Mouse (Mus musculus) retina, adult 2 months (tissue): ENCODE data around the gene Gsk3a.

Source experiments
- DNase-seq: peaks from one replicate; pipeline ENCODE4 v3.0.0-alpha.2; 2012; ENCODE audit warnings: low read depth, low spot score

Gene Gsk3a

GRCm38 (mm10) chr7:25222275-25222967, 15.2 kb downstream of the Gsk3a start:
- DNase-seq = no peak

GRCm38 (mm10) chr7:25221102-25221883, 16.4 kb downstream of the Gsk3a start, which contains the start of gene Zfp526:
Zfp526 (plus strand) TSS chr7:25221425.
- DNase-seq = peak; percentile 88

- DNase-seq = no peak
Measured at GRCm38 (mm10) chr7:25220457-25221101, 17.1 kb downstream of the Gsk3a start, which contains the start of gene Dedd2. Dedd2 (minus strand) TSS chr7:25220615.

- DNase-seq = peak; percentile 94
Measured at GRCm38 (mm10) chr7:25219756-25220456, 17.7 kb downstream of the Gsk3a start.

DNA sequence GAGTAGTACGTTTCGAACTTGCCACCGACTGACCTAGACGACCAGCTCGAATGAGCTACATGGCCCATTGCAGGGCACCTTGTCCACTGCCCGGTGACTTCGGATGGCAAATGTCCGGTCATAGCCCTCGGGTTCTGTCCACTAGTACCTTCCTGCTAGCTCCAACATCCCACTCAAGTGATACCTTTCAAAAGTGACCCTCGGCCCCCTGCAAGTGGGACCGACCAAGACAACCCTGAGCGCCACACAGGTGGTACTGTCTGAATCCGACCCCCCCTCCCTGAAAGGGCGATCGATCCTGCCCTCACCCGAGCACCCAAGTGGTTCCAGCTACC, 18.3 kb downstream of the Gsk3a start:
- DNase-seq = peak; percentile 45

DNA sequence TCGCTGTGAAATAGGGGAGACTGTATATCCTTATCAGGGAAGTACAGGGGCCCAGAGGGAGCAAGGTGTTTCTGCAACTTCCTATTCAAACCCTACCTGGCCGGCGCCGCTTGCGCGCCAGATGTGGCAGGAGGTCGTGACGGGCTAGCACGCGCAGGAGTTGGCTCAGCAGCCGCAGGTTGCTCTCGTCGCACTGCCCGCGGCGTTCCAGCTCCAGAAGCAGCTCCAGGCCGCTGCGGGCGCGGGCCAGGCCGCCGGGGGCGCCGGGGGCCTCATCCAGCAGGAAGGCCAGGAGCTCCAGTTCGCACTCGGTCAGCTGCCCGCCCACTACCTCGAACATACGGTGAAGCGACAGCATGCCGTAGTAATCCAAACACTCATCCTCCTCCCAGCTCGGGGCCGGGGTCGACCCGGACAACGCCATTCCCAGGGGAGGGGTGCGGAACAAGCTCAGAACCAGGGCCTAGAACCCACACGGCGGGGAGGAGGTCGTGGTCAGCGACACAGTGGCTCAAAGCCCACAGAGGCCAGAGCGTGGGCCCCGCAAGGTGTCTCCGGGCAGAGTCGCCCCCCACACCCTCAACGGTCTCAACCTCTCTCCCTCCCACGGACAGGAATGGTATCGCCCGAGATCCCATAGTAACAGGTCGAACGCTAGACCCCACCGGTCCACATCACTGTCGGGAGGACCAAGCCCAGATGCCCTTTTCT, 18.8 kb downstream of the Gsk3a start:
- no peak for DNase-seq

GRCm38 (mm10) chr7:25217653-25218395, 19.8 kb downstream of the Gsk3a start:
- no peak for DNase-seq

GRCm38 (mm10) chr7:25214172-25214571, 23.5 kb downstream of the Gsk3a start:
- no peak for DNase-seq

GRCm38 (mm10) chr7:25213099-25213498, 24.6 kb downstream of the Gsk3a start:
- DNase-seq = no peak

DNA sequence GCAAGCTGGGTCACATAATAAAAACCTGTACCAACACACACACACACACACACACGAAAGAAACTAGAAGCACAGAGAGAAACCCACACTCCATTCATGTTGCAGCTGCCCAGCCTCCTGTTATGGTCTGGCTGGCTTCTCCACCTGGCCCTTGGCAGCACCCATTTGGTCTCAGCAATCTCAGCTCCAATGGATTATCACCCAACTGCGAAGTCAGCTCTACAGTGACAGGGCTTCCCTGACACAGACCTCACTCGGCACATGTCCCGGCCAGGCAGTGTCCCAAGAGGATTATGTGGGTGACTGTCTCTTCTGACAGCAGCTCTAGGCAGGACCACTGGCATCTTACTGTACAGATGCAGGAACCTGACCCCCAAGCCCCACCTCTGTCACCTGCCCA, 27.2 kb downstream of the Gsk3a start:
- DNase-seq = no peak

DNA sequence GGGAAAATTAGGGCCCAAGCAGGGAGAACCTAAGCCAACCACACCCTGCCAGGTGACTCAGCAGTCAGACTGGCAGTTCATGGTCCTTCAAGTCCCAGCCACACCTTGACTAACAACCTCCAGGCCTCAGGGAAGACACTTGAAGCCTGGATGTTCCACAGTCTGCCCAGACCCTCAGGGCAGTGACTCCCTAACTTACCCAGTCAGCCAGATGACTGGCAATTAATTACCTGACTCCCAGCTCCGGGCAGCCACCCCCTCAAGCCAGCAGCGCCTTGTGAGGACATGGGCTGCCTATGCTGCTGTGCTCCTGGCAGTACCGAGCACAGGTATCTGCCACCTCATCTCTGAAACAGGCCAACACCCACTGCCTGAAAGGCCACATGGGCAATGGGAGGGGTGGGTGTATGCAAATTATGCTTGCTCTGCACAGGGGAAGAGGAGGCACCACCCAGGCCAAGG, 28.5 kb downstream of the Gsk3a start:
- DNase-seq = no peak

DNA sequence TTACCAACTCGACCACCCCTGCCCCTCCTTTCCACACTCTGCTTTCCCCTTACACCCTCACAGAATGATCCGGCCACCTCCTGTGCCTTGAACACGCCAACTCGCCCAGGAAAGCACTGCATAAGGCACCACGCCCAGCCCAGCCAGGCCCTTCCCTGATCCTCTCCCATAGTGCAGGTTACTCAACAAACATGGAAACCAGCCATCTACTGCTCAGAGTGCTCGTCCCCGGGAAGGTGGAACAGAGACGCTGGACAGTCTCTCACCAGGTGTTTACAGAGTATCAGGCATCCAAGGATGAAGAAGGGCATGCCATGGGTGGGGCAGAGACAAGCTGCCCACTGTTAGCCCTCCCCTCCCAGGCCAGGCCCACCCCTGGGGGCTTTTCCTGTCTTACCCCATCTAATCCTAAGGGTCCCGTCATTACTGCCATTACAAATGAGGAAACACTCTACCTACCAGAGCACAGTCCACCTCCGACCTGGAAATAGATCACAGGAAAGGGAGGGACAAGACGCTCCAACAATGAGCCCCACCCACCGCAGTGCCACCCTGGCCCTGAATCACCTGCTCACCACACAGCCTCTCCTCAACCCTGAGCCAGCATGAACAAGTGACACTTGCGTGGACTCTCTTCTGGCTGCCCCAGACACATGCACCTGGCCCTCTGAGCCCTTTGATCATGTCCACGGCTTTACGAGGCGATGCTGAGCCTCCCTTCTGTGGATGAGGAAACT, 31.4 kb downstream of the Gsk3a start:
- DNase-seq = no peak

DNA sequence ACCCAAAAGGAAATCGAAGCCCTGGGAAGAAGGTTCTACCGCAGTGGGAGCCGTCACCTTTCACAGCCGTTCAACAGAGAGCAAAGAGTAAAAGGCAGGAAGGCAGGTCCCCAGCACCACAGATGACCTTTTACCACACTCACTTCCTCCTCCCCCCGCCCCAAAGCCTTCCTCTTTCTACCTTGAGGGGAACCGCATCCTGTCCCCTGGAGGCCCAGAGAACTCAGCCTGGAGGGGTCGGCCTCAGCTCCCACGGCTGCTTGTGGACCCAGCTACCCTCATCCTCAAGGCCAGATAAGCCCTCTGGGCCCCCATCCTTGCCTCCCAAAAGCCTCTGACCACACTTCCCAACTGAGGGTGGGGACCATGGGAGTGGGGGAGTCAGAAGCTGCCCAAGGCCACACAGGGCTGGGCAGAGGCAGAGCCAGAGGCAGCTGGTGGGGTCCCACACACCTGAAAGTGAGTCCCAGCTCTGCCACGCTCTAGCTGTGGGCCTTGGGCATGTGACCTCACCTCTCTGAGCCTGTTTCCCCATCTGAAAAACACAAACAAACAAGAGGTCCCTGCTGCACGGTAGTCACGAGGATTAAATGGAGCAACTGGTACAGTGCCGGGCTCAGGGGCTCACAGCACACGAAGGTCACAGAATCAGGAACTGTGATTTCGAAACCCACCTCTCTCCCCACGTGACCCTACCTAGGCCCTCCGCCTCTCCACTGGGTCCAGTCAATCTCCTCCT, 32.1 kb downstream of the Gsk3a start:
- no peak for DNase-seq

- no peak for DNase-seq
Measured at GRCm38 (mm10) chr7:25203624-25204023, 34.0 kb downstream of the Gsk3a start.

DNA sequence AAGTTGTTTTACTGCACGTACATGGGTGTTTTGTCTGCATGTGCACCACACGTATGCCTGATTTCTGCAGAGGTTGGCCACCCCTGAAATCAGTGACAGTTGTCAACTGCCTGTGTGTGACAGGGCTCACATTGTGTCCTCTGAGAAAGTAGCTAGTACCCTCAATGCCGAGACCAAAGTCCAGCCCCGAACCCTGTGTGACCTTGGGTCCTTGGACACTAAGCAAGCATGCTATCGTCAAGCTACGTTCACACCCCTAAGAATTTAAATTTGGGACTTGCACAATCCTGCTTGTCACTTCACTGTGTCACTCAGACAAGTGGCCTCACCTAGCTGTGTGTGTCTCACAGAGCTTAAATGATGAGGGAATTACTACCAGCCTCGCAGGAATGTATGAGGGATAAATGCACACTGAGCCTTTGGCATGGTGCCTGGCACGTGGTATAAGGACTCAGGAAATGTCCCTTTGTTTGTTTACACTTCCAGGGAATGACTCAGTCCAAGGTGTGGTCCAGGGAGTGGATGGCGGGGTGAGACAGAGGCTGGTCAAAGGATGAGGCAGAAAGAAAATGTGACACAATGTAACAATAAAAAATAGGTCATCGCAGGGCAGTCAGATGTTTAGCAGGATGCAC, 40.1 kb downstream of the Gsk3a start:
- DNase-seq = no peak

GRCm38 (mm10) chr7:25196107-25196506, 41.5 kb downstream of the Gsk3a start:
- no peak for DNase-seq

DNA sequence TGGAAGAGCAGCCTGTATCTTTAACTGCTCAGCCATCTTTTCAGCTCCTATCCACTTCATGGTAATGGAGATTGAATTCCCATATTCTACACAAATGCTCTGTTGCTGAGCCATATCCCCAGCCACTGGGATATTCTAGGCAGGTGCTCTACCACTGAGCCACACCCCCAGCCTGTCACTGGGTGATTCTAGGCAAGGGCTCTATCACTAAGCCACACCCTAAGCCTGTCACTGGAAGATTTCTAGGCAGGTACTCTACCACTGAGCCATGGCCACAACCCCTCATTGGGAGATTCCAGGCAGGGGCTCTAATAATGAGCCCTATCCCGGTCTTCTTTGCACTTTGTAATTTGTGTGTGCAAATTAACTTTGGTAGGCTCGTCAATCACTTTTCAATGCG, 42.5 kb downstream of the Gsk3a start:
- DNase-seq = no peak

GRCm38 (mm10) chr7:25192110-25192509, 45.5 kb downstream of the Gsk3a start:
- DNase-seq = no peak

GRCm38 (mm10) chr7:25190806-25191205, 46.8 kb downstream of the Gsk3a start:
- no peak for DNase-seq
